Mouse (Mus musculus): ENCODE measurements around the gene Clint1. TPM values are rescaled to one million over a fixed set of nuclear protein-coding genes. Genes with fewer than 3 reads are reported as not detected.
A peak's percentile ranks its signal among the peaks of the same experiment; 100 is the strongest.

The Clint1 gene
- 42.8 TPM in 2 replicates for polyA plus RNA-seq (2015; fragmentation: Nextera tagmentation; extraction: Ambion mirVana)

GRCm38 (mm10) chr11:45851516-45852123 is at the start of gene Clint1:
Gene Clint1 (plus strand): TSS chr11:45852051.
- H3K4me2 ChIP-seq = peak within 1 kb of the TSS; percentile 70
- ATAC-seq (replicated peaks) = peak; percentile 98
- H3K4me3 ChIP-seq = peak within 1 kb of the TSS; percentile 93
- peaks cover 40% of the 10 kb centered on the region for H3K4me1 ChIP-seq
- under 1% methylated on average over 57 of the region's 57 CpGs for WGBS
- no peaks in the 10 kb centered on the region for H3K27me3 ChIP-seq (replicated peaks)
- H3K9ac ChIP-seq = peak within 1 kb of the TSS; percentile 91
- H3K9me3 ChIP-seq = no peaks in the 10 kb centered on the region
- peak within 1 kb of the TSS; percentile 80 for H3K27ac ChIP-seq
- H3K36me3 ChIP-seq (replicated peaks) = no peaks in the 10 kb centered on the region

GRCm38 (mm10) chr11:45804068-45804467 is 47.8 kb upstream of the Clint1 start:
- no peak overlapping the region for H3K4me3 ChIP-seq
- H3K4me1 ChIP-seq = peaks cover 3% of the 10 kb centered on the region; the same call in 1 of the 2 replicates
- no peak overlapping the region for H3K9ac ChIP-seq
- WGBS = 84% methylated on average over 4 of the region's 4 CpGs
- no peak overlapping the region for H3K27ac ChIP-seq
- no peaks in the 10 kb centered on the region for H3K9me3 ChIP-seq
- H3K4me2 ChIP-seq = no peak overlapping the region
- no peaks in the 10 kb centered on the region for H3K27me3 ChIP-seq (replicated peaks)
- ATAC-seq (replicated peaks) = no peak
- H3K36me3 ChIP-seq (replicated peaks) = no peaks in the 10 kb centered on the region

GRCm38 (mm10) chr11:45805312-45805772 is 46.5 kb upstream of the Clint1 start:
- H3K9me3 ChIP-seq = no peaks in the 10 kb centered on the region

GRCm38 (mm10) chr11:45805810-45806209 is 46.0 kb upstream of the Clint1 start:
- H3K9me3 ChIP-seq = no peaks in the 10 kb centered on the region
- no peak overlapping the region for H3K4me2 ChIP-seq
- WGBS = 81% methylated on average over 2 of the region's 2 CpGs
- no peak overlapping the region for H3K9ac ChIP-seq
- no peak overlapping the region for H3K27ac ChIP-seq
- ATAC-seq (replicated peaks) = no peak
- no peaks in the 10 kb centered on the region for H3K4me1 ChIP-seq
- H3K36me3 ChIP-seq (replicated peaks) = no peaks in the 10 kb centered on the region
- no peaks in the 10 kb centered on the region for H3K27me3 ChIP-seq (replicated peaks)
- no peak overlapping the region for H3K4me3 ChIP-seq

More at GRCm38 (mm10) chr11:45805312-45805772, 46.5 kb upstream of the Clint1 start:
- H3K4me3 ChIP-seq = no peak overlapping the region
- H3K36me3 ChIP-seq (replicated peaks) = no peaks in the 10 kb centered on the region
- no peaks in the 10 kb centered on the region for H3K27me3 ChIP-seq (replicated peaks)
- no peak overlapping the region for H3K9ac ChIP-seq
- no peak overlapping the region for H3K27ac ChIP-seq
- WGBS = 81% methylated on average over 6 of the region's 6 CpGs
- no peak for ATAC-seq (replicated peaks)
- H3K4me2 ChIP-seq = no peak overlapping the region
- H3K4me1 ChIP-seq = no peaks in the 10 kb centered on the region

GRCm38 (mm10) chr11:45806264-45806663 is 45.6 kb upstream of the Clint1 start:
- Histone ChIP-seq H3K4me2 (no peak overlapping the region), H3K9me3 (no peaks in the 10 kb centered on the region), H3K4me3 (no peak overlapping the region), H3K4me1 (no peaks in the 10 kb centered on the region), H3K9ac (no peak overlapping the region), H3K36me3 (replicated peaks) (no peaks in the 10 kb centered on the region), H3K27ac (no peak overlapping the region), H3K27me3 (replicated peaks) (no peaks in the 10 kb centered on the region)
- no peak for ATAC-seq (replicated peaks)
- WGBS = 91% methylated on average over 2 of the region's 2 CpGs

GRCm38 (mm10) chr11:45806809-45807208 is 45.0 kb upstream of the Clint1 start:
- no peak overlapping the region for H3K4me3 ChIP-seq
- H3K36me3 ChIP-seq (replicated peaks) = no peaks in the 10 kb centered on the region
- H3K27ac ChIP-seq = no peak overlapping the region
- H3K4me1 ChIP-seq = no peaks in the 10 kb centered on the region
- H3K9ac ChIP-seq = no peak overlapping the region
- no peak overlapping the region for H3K4me2 ChIP-seq
- no peaks in the 10 kb centered on the region for H3K27me3 ChIP-seq (replicated peaks)
- WGBS = 85% methylated on average over 3 of the region's 3 CpGs
- no peaks in the 10 kb centered on the region for H3K9me3 ChIP-seq
- no peak for ATAC-seq (replicated peaks)

GRCm38 (mm10) chr11:45807820-45808219 is 44.0 kb upstream of the Clint1 start:
- Histone ChIP-seq H3K4me1 (no peaks in the 10 kb centered on the region), H3K4me3 (no peak overlapping the region), H3K36me3 (replicated peaks) (no peaks in the 10 kb centered on the region), H3K4me2 (no peak overlapping the region), H3K9me3 (no peaks in the 10 kb centered on the region), H3K27ac (no peak overlapping the region), H3K27me3 (replicated peaks) (no peaks in the 10 kb centered on the region), H3K9ac (no peak overlapping the region)
- 85% methylated on average over 12 of the region's 12 CpGs for WGBS
- no peak for ATAC-seq (replicated peaks)

- no peak overlapping the region for H3K4me2 ChIP-seq
- no peaks in the 10 kb centered on the region for H3K9me3 ChIP-seq
- H3K36me3 ChIP-seq (replicated peaks) = no peaks in the 10 kb centered on the region
- no peaks in the 10 kb centered on the region for H3K27me3 ChIP-seq (replicated peaks)
- no peak overlapping the region for H3K4me3 ChIP-seq
- no peak for ATAC-seq (replicated peaks)
- no peaks in the 10 kb centered on the region for H3K4me1 ChIP-seq
- no peak overlapping the region for H3K9ac ChIP-seq
- H3K27ac ChIP-seq = no peak overlapping the region
- WGBS = 58% methylated on average over 5 of the region's 5 CpGs
Measured at GRCm38 (mm10) chr11:45809424-45809823, 42.4 kb upstream of the Clint1 start.

- ATAC-seq (replicated peaks) = no peak
- WGBS = 92% methylated on average over 6 of the region's 6 CpGs
- no peak overlapping the region for H3K27ac ChIP-seq
Measured at GRCm38 (mm10) chr11:45810056-45810455, 41.8 kb upstream of the Clint1 start.

GRCm38 (mm10) chr11:45810805-45811204 is 41.0 kb upstream of the Clint1 start:
- no peaks in the 10 kb centered on the region for H3K4me1 ChIP-seq
- no peaks in the 10 kb centered on the region for H3K36me3 ChIP-seq (replicated peaks)
- WGBS = 94% methylated on average over 8 of the region's 8 CpGs
- H3K9ac ChIP-seq = no peak overlapping the region
- no peak for ATAC-seq (replicated peaks)
- no peak overlapping the region for H3K27ac ChIP-seq
- H3K27me3 ChIP-seq (replicated peaks) = no peaks in the 10 kb centered on the region
- H3K4me2 ChIP-seq = no peak overlapping the region
- no peaks in the 10 kb centered on the region for H3K9me3 ChIP-seq
- H3K4me3 ChIP-seq = no peak overlapping the region

More at GRCm38 (mm10) chr11:45810056-45810455, 41.8 kb upstream of the Clint1 start:
- Histone ChIP-seq H3K4me1 (no peaks in the 10 kb centered on the region), H3K36me3 (replicated peaks) (no peaks in the 10 kb centered on the region), H3K4me3 (no peak overlapping the region), H3K4me2 (no peak overlapping the region), H3K9me3 (no peaks in the 10 kb centered on the region), H3K9ac (no peak overlapping the region), H3K27me3 (replicated peaks) (no peaks in the 10 kb centered on the region)

- no peak for ATAC-seq (replicated peaks)
- Histone ChIP-seq H3K36me3 (replicated peaks) (no peaks in the 10 kb centered on the region), H3K4me2 (no peak overlapping the region), H3K4me1 (no peaks in the 10 kb centered on the region), H3K27ac (no peak overlapping the region), H3K27me3 (replicated peaks) (no peaks in the 10 kb centered on the region), H3K9me3 (no peaks in the 10 kb centered on the region), H3K9ac (no peak overlapping the region), H3K4me3 (no peak overlapping the region)
- 77% methylated on average over 10 of the region's 10 CpGs for WGBS
Measured at GRCm38 (mm10) chr11:45815603-45816002, 36.2 kb upstream of the Clint1 start.

GRCm38 (mm10) chr11:45816712-45817111 is 35.1 kb upstream of the Clint1 start:
- H3K4me1 ChIP-seq = no peaks in the 10 kb centered on the region
- WGBS = 79% methylated on average over 1 of the region's 1 CpGs
- no peak overlapping the region for H3K9ac ChIP-seq
- H3K27ac ChIP-seq = no peak overlapping the region
- no peak for ATAC-seq (replicated peaks)
- no peak overlapping the region for H3K4me2 ChIP-seq
- no peaks in the 10 kb centered on the region for H3K27me3 ChIP-seq (replicated peaks)
- H3K36me3 ChIP-seq (replicated peaks) = no peaks in the 10 kb centered on the region
- H3K4me3 ChIP-seq = no peak overlapping the region
- H3K9me3 ChIP-seq = no peaks in the 10 kb centered on the region

GRCm38 (mm10) chr11:45817996-45818395 is 33.9 kb upstream of the Clint1 start:
- Histone ChIP-seq H3K27ac (no peak overlapping the region), H3K4me3 (no peak overlapping the region), H3K4me1 (no peaks in the 10 kb centered on the region), H3K9me3 (no peaks in the 10 kb centered on the region), H3K27me3 (replicated peaks) (no peaks in the 10 kb centered on the region), H3K9ac (no peak overlapping the region), H3K36me3 (replicated peaks) (no peaks in the 10 kb centered on the region), H3K4me2 (no peak overlapping the region)
- ATAC-seq (replicated peaks) = no peak
- 70% methylated on average over 3 of the region's 3 CpGs for WGBS
